Mouse (Mus musculus) liver, embryonic 14.5 days (tissue): ENCODE data around the gene Jph3.

Experiments
- CTCF ChIP-seq: IDR thresholded peaks from 2 replicates; pipeline ENCODE4 v1.5.1; 2016; ENCODE audit warnings: antibody characterized with exemption, low read depth, control low read depth
- EP300 ChIP-seq: IDR thresholded peaks from 2 replicates; pipeline ENCODE4 v1.6.1; 2016; ENCODE audit warnings: antibody characterized with exemption, low read depth

- no peak for TF ChIP-seq CTCF
- no peak for TF ChIP-seq EP300
Observed at GRCm38 (mm10) chr8:121769095-121769494, 39.7 kb downstream of the Jph3 start.
